ENCODE assay signal across 9 mouse cellular contexts in the genomic region with DNA sequence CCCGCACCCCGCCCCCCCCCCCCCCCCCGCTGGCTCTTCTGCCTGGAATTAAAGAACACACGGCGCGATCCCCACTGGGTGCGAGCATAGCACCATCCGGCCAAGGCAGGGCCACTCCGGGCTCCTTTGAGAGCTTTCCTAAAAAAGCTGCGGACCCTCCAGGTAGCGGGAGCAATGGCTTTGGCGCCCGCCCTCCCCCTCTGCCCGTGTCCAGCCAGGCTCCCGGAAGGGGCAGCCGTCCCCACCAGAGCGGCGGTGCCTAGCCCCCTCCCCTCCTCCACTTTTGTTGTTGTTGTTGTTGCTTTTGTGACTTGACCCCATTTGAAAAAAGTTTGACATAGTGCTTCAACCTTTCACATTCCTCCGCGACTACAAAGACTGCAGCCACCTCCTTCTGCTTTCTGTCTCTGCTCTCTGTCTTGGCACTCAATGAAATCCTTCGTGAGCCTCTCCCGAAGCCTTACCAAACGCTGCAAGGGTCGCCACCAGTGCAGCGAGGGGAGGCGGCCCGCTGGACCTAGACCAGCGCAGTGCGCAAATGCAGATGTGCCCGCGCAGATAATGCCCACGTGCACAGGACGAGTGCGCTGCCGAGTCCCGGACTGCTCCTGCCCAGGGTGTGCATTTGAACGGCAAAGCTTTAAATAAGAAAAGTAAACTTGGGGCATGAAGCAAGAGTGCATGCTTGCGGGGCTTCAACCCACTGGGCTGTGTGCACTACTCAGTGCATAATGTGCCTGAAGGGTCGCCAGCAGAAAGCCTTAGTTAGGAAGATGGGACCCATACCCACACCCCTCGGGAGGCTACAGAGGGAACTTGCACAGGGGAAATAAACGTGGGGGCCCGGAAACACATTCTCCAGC.
DNase-seq lines count a peak whose midpoint lies in the region; ATAC-seq lines count a peak whose summit lies in the region.
"Had no signal": no experiment of that assay in that cellular context is flagged by ENCODE, and none has a peak within 500 bp of the region (broad histone marks: within the 10 kb centered on the region; RNA-seq: fewer than 3 reads in every experiment).

No protein-coding gene starts in this region.

- no peaks in the 10 kb centered on the region for H3K9me3 ChIP-seq in heart, embryonic 16.5 days (replicated peaks; ENCODE audit: control insufficient read depth, low read length)
- H3K9me3 ChIP-seq in embryonic facial prominence, embryonic 11.5 days (replicated peaks; ENCODE audit: control insufficient read depth, low read length), result no peaks in the 10 kb centered on the region
- H3K9me3 ChIP-seq in intestine, embryonic 16.5 days (ENCODE audit: control insufficient read depth, low read length), result no peaks in the 10 kb centered on the region
- no peaks in the 10 kb centered on the region for H3K9me3 ChIP-seq in neural tube, embryonic 12.5 days

- no peaks in the 10 kb centered on the region for H3K4me1 ChIP-seq in heart, embryonic 16.5 days (ENCODE audit: control insufficient read depth, insufficient read depth, low read length)
- no peaks in the 10 kb centered on the region for H3K4me1 ChIP-seq in embryonic facial prominence, embryonic 11.5 days (ENCODE audit: control insufficient read depth, insufficient read depth, low read length)
- no peaks in the 10 kb centered on the region for H3K4me1 ChIP-seq in intestine, embryonic 16.5 days (ENCODE audit: control insufficient read depth, insufficient read depth, low read length)
- H3K4me1 ChIP-seq in neural tube, embryonic 12.5 days, result no peaks in the 10 kb centered on the region

- peak overlapping the region; percentile 49 for H3K4me3 ChIP-seq in heart, embryonic 16.5 days (ENCODE audit: low read length)
- H3K4me3 ChIP-seq in embryonic facial prominence, embryonic 11.5 days (ENCODE audit: low read depth, low read length), result peak overlapping the region; percentile 34
- H3K4me3 ChIP-seq in intestine, embryonic 16.5 days (ENCODE audit: low read length), result peak overlapping the region; percentile 44
- peak overlapping the region; percentile 30 for H3K4me3 ChIP-seq in neural tube, embryonic 12.5 days

- H3K27ac ChIP-seq in heart, embryonic 16.5 days (ENCODE audit: low read length), result no peak overlapping the region
- H3K27ac ChIP-seq in embryonic facial prominence, embryonic 11.5 days (replicated peaks; ENCODE audit: low read depth, low read length), result no peak overlapping the region
- no peak overlapping the region for H3K27ac ChIP-seq in intestine, embryonic 16.5 days (ENCODE audit: low read length)
- no peak overlapping the region for H3K27ac ChIP-seq in neural tube, embryonic 12.5 days

- no peak for ATAC-seq in heart, embryonic 16.5 days (replicated peaks; ENCODE audit: extremely low read depth, insufficient read depth, low FRiP score)
- peak; percentile 65; the same call in 1 of the 2 replicates for ATAC-seq in embryonic facial prominence, embryonic 11.5 days (replicated peaks; ENCODE audit: insufficient number of reproducible peaks, low FRiP score, low TSS enrichment, low read depth)
- ATAC-seq in intestine, embryonic 16.5 days, result peak; percentile 40
- ATAC-seq in neural tube, embryonic 12.5 days (ENCODE audit: low FRiP score, low read depth), result peak; percentile 61

- H3K27me3 ChIP-seq in heart, embryonic 16.5 days (ENCODE audit: control insufficient read depth, insufficient read depth, low read length), result peaks cover 4% of the 10 kb centered on the region; the same call in 1 of the 2 replicates
- H3K27me3 ChIP-seq in embryonic facial prominence, embryonic 11.5 days (ENCODE audit: control insufficient read depth, insufficient read depth, low read length), result no peaks in the 10 kb centered on the region
- H3K27me3 ChIP-seq in intestine, embryonic 16.5 days (replicated peaks; ENCODE audit: control insufficient read depth, insufficient read depth, low read length), result 0 out of 2 replicates have a peak, but pooled peaks cover 2% of the 10 kb centered on the region
- H3K27me3 ChIP-seq in neural tube, embryonic 12.5 days (replicated peaks), result peaks cover 12% of the 10 kb centered on the region; the same call in 1 of the 2 replicates
- H3K27me3 ChIP-seq: CH12.LX had no signal

- 19% methylated on average over 39 of the region's 42 CpGs for WGBS in heart, embryonic 16.5 days
- WGBS in embryonic facial prominence, embryonic 11.5 days, result 21% methylated on average over 30 of the region's 42 CpGs
- WGBS in intestine, embryonic 16.5 days, result 13% methylated on average over 39 of the region's 42 CpGs
- WGBS in neural tube, embryonic 12.5 days, result 18% methylated on average over 39 of the region's 42 CpGs

- no peak overlapping the region for H3K9ac ChIP-seq in heart, embryonic 16.5 days (ENCODE audit: low read length)
- H3K9ac ChIP-seq in embryonic facial prominence, embryonic 11.5 days (replicated peaks; ENCODE audit: low read length), result 0 out of 2 replicates have a peak overlapping the region, but pooled peaks have one; percentile 6
- H3K9ac ChIP-seq in intestine, embryonic 16.5 days (ENCODE audit: low read depth, low read length), result no peak overlapping the region
- no peak overlapping the region for H3K9ac ChIP-seq in neural tube, embryonic 12.5 days

- no peaks in the 10 kb centered on the region for H3K36me3 ChIP-seq in heart, embryonic 16.5 days (ENCODE audit: control insufficient read depth, insufficient read depth)
- H3K36me3 ChIP-seq in embryonic facial prominence, embryonic 11.5 days (replicated peaks; ENCODE audit: control insufficient read depth, insufficient read depth, low read depth, low read length), result no peaks in the 10 kb centered on the region
- H3K36me3 ChIP-seq in intestine, embryonic 16.5 days (ENCODE audit: control insufficient read depth, insufficient read depth, low read length), result no peaks in the 10 kb centered on the region
- H3K36me3 ChIP-seq in neural tube, embryonic 12.5 days, result no peaks in the 10 kb centered on the region

- H3K4me2 ChIP-seq in heart, embryonic 16.5 days (ENCODE audit: low read depth, low read length), result peak overlapping the region; percentile 78
- peak overlapping the region; percentile 62 for H3K4me2 ChIP-seq in embryonic facial prominence, embryonic 11.5 days (ENCODE audit: low read depth, low read length)
- peak overlapping the region; percentile 68 for H3K4me2 ChIP-seq in intestine, embryonic 16.5 days (ENCODE audit: low read depth, low read length)
- peak overlapping the region; percentile 71 for H3K4me2 ChIP-seq in neural tube, embryonic 12.5 days (replicated peaks)

- no peak for DNase-seq in heart, adult 8-10 months (ENCODE audit: low spot score)
- DNase-seq in embryonic facial prominence, embryonic 11.5 days (ENCODE audit: low spot score), result peak; percentile 6
- no peak for DNase-seq in right cerebral cortex, postnatal 36 days (ENCODE audit: low spot score in 2 of 2)
- DNase-seq in gastrocnemius, postnatal 25 days, result no peak
- no peak for DNase-seq in thymus, postnatal 25 days
